Mouse (Mus musculus) stomach, postnatal 0 days (tissue): Measurements from ENCODE around the gene Mrpl32.

Experiments used
- CTCF ChIP-seq: IDR thresholded peaks from 2 replicates; pipeline ENCODE4 v1.5.1; 2016; ENCODE audit warnings: antibody characterized with exemption, low read depth, mild to moderate bottlenecking, moderate library complexity
- EP300 ChIP-seq: optimal IDR thresholded peaks from 2 replicates; pipeline ENCODE3; 2016; ENCODE audit warnings: antibody characterized with exemption

- TF ChIP-seq CTCF, result no peak
- TF ChIP-seq EP300, result no peak
Measured at GRCm38 (mm10) chr13:14612926-14613529, at the start of gene Mrpl32, which contains the start of gene Psma2.
